Mouse (Mus musculus): ENCODE results near the gene Haus5. TPM values are rescaled to one million over a fixed set of nuclear protein-coding genes. Genes with fewer than 3 reads are reported as not detected.
A peak's percentile ranks its signal among the peaks of the same experiment; 100 is the strongest.

Gene Haus5
- total RNA-seq, 2 experiments from 2014 or later = 4.5 to 5.0 TPM

DNA sequence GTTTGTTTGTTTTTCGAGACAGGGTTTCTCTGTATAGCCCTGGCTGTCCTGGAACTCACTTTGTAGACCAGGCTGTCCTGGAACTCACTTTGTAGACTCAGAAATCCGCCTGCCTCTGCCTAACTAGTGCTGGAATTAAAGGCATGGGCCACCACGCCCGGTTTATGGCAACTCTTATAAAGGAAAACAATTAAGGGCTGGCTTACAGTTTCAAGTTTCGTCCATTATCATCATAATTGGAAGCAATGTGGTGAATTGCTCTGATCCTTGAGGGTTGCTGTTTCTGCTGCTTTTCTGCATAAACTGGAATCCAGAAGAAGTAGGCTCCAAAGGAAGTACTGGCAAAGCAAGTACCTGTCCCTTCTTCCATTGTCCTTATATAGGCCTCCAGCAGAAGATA lies 38.1 kb downstream of the Haus5 start:
- no peak for DNase-seq (ENCODE audit: low spot score in 2 of 2)

DNA sequence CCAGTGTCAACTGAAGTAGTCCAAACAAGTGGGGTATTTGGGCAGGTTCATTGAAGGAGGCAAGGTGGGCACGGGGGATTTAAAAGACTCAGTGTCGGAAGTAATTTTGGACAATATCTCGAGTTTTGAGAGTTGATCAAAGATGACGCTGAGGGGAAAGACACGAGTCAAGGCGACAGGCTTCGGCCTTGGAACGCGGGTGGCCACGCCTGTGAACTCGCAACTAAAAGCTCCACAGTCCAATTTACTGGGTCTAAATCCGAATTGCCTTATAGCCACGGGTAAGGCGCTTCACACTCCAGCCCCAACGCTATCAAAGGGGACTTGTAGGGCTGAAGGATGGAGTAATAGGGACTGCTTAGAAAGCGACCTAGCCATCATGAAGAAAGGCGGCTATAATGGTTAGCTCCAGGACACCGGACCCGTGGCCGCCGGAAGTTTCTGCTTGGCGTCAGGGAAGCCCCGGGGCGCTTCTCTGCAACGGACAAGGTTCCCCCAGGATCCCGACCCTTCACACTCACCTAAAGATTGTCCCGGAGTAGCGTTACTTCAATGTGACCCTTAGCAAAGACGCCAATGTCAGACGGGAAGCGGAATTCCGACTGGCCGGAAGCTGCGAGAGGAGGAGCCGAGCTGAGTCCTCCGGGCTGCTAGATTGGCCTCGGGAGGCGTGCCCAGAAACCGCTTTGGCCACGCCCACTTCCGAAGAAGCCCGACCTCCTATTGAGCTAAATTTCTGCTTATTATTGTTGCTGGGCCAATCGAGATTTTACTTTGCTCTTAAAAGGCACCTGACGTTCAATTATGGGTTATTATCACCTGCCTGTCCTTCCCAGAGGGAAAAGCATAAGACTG lies 39.0 kb downstream of the Haus5 start, which contains the start of gene Cox6b1:
Gene Cox6b1 (minus strand): TSS at position 622 of the 855 bp plus-strand sequence.
- DNase-seq (ENCODE audit: low spot score in 2 of 2) = peak; percentile 84 to 87

DNA sequence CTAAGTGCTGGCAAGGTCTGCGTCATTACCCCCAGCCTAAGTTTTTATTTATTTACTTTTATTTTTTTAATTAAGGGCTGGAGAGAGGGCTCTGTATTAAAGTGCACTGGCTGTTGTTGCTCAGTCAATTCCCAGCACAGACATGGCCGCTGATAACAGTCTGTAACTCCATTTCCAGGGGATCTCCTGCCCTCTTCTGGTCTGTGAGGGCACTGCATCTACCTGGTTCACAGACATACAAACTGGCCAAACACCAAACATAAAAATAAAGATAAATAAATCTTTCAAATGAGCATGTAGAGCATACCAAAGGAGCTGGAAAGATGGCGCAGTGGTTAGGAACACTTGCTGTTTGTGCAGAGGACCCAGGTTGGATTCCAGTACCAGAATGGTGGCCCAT lies 45.6 kb downstream of the Haus5 start:
- DNase-seq (ENCODE audit: low spot score in 2 of 2) = no peak

DNA sequence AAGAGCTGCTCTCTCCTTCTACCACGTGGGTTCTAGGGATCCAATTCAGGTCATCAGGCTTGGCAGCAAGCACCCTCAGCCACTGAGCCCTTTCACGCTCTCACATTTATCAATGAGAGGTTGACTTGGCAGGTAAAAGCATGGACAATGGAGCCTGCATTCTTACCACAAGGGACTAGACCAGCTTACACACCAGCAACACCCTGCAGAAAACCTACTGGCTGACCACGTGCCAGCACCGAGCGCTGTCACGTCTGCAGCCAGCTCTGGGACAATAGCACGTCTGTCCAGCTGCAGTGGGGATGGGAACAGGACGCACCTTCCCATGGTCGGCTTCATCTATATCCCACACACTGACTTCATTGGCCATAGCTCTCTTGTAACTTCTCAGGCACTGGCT lies 46.1 kb downstream of the Haus5 start:
- DNase-seq (ENCODE audit: low spot score in 2 of 2) = no peak

DNA sequence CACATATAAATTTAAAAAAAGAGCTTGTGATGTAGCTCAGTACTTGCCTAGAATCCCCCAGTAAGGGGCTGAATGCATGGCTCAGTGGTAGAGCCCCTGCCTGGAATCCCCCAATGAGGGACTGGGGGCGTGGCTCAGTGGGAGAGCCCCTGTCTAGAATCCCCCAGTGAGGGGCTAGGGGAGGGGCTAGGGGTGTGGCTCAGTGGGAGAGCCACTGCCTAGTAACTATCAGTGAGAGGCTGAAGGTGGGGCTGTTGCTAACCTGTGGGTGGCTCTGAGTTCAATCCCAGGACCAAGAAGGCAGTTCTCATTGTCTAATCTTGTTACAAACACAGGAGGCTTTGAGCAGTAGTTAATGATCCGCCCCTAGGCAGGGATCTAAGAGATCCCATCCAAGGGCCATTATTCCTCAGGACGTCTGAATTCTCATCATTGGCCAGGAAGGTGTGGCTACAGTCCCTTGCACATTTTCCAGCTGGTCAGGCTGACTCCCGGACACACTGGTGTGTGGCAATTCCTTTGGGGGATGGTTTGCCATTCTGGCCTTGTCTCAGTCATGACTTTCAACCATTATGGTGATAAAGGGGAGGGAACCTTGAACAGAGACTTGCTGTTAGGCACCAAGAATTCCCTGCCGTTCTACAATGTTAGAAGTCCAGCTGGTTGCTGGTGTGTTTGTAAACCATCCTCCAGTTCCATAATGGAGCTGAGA lies 49.6 kb downstream of the Haus5 start:
- no peak for DNase-seq (ENCODE audit: low spot score in 2 of 2)

DNA sequence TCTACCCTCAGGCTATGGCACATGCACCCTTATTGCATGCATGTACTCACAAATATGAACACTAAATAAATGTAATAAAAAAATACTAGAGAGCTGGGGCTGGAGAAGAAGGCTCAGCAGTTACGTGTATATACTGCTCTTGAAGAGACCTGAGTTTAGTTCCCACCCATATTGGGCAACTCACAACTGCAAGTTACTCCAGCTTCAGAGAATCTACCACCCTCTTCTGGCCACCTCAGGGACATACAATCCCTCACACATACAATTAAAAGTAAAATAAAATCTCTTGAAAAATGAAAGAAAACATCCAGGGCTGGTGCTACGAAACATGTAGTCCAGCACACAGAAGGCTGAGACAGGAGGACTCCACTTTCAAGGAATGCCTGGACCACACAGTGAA lies 50.3 kb downstream of the Haus5 start:
- no peak for DNase-seq (ENCODE audit: low spot score in 2 of 2)

DNA sequence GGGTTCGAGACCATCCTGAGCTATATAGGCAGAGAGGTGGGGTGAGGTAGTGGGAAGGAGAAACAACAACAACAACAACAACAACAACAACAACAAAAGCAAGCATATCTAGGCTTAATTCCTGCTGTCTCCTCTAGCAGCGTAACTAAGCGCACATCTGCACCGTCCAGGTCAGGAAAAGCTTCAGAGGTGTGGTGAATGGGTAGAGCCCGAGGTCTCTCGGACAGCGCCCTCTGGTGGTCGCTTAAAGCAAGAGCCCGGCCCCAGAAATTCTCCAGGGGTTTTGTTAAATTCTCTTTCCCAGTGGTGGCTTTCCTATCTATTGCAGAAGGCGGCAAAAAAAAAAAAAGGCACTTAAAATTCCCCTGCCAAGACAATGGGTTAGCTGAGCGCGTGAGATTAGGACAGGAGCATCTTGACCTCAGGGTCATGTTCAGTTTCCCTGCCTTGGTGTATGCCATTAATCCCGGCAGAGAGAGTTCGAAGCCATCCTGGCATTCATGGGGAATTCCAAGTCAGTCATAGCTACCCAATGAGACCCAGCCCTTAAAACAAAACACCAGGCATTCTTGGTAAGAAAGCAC lies 51.2 kb downstream of the Haus5 start:
- peak; percentile 36 to 46 for DNase-seq (ENCODE audit: low spot score in 2 of 2)

DNA sequence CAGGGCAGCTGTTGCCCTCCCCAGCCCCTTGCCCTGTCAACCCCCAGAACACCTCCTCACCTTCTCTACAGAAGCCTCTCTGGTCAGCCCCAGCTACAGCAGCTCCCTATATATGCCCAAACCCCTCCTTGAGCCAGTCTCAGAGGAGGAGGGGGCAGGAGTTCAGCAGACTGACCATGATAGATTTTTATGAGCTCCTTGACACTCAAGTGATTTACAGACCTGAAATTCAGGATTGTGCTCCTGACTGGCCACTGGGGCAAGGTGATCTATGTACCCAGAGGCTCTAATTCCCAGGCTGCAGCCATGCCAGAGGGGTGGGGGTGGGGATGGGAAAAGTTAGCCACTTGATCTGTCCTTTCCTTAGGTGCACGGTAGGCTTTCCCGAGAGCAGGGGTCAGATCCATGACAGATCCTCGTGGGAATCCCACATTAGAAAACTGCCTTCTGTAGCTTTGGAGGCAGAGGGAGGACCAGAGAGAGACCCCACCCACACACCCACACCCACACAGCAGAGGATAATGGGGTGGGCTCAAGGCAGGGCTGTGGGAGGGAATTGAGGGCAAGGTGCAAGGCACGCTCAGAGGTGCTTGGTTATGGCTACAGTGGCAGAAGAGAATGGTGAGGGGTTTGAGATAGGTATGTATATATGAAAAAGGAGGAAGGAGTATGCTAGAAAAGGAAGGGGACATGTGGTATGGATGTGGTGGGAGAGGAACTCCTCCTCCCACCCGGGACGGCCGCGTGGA lies 52.0 kb downstream of the Haus5 start, which contains the start of gene Upk1a:
Gene Upk1a (minus strand): TSS at position 194 of the 749 bp plus-strand sequence.
- DNase-seq (ENCODE audit: low spot score in 2 of 2) = no peak

DNA sequence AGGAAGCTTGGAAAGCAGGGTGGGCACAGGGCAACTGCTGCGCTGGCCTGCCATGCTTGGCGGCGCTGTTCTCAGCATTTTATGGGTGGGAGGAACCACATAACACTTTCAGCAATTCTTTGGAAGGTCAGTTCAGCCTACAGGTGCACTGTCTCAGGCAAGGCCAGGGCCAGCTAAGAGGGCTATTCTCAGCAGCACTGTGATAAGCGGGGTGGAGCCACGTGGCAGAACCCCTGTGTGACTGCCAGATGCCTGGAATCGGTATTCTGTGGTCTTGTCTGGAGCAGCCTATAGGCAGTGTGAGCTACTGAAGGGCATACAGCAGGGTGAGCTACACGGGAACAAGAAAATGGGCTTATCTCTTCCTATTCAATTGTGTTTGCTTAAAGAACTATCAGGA lies 54.8 kb downstream of the Haus5 start:
- DNase-seq (ENCODE audit: low spot score in 2 of 2) = no peak

DNA sequence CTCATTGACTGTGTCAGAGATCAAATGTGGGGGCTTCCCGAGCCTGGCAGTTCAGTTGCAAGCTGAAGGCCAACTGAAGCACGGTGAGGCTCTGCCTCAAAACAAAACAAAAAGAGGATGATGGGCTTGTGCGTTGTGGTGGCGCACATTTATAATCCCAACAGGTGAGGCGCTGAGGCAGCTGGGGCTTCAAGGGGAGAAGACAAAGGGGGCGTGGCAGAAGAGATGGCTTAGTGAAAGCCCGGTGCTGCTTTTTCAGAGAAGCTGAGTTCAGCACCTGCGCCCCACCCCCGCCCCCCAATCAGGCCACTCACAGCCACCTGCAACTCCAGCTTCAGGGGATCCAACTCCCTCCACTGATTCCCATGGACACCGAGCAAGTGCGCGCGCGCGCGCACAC lies 56.3 kb downstream of the Haus5 start:
- DNase-seq (ENCODE audit: low spot score in 2 of 2) = no peak

DNA sequence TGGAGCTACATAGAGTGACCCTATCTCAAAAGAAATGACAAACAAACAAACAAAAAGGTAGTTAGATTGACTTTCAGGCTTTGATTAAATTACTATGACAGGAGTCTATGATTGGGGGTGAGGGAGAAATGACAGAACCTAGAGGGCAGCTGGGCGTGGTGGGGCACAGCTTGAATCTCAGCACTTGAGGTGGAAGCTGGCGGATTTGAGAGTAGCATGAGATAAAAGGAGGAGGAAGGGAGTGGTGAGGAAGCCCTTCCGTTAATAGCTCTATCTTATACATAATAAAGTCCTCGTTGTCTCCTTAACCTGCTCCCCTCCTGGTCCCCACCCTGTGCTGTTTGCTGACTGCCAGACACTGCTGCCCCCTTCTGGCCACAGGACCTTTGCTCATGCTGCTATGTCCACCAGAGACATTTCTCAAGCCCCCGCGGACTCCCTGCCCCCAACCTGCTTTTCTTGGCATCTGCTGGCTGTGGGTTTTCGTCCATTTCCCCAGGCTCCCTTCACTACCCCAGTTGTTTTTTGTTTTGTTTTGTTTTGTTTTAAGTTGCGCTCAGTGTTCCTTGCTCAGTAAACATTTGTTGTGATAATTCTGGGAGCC lies 57.0 kb downstream of the Haus5 start:
- DNase-seq (ENCODE audit: low spot score in 2 of 2) = no peak

DNA sequence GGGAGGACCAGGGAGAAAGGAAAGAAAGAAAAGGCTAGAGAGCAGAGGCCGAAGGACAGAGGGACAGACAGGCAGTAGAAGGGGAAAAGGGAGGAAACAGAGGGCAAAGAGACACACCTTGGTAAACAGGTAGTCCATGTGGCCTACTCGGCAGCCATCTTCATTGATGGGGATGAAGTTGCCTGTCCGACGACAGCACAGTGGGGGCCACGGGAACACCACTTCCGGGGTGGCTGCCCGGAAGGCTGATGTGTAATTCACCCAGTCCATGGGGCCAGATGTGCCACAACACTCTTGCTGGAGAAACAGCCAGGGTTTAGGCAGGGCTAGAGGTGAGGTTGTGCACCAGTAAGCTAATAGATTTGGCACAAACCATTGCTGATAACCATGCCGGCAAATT lies 59.9 kb downstream of the Haus5 start:
- no peak for DNase-seq (ENCODE audit: low spot score in 2 of 2)

DNA sequence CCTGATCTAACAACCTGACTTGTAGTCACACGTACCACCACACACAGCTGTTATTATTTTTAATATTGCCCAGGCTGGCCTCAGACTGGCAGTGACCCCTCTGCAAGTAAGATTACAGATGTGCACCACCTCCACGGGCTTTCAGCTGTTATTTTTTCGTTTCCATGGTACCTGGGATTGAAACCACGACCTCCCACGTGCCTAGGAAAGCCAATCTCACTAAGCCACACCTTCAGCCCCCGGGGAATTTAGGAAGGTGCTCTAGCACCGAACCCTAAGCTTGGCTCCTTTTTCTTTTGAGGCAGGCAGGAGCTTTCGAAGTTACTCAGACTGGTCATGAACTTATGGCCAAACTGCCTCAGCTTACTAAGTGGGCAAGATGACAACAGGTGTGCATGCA lies 60.4 kb downstream of the Haus5 start:
- DNase-seq (ENCODE audit: low spot score in 2 of 2) = no peak

Other genes starting within 250 kb of the Haus5 start
- gene Hcst, start 245.1 kb downstream of the Haus5 start, total RNA-seq (2021) = not detected
- 1 to 10 TPM; 3.7 to 3.8 TPM for gene Nfkbid, start 243.3 kb downstream of the Haus5 start, total RNA-seq (2021)
- 100 to 1,000 TPM; 981 to 987 TPM for gene Aplp1, start 219.5 kb downstream of the Haus5 start, total RNA-seq (2021)
- 10 to 100 TPM in 1 of 2 experiments, 1 to 10 TPM in 1; 8.5 to 15.5 TPM for gene Kirrel2, start 207.3 kb downstream of the Haus5 start, total RNA-seq (2021)
- gene Nphs1, start 206.7 kb downstream of the Haus5 start, total RNA-seq (2021) = 1 to 10 TPM; 1.2 to 1.3 TPM
- not detected for gene Prodh2, start 171.4 kb downstream of the Haus5 start, total RNA-seq (2021)
- gene Arhgap33, start 129.9 kb downstream of the Haus5 start, total RNA-seq (2021) = 100 to 1,000 TPM; 160 to 163 TPM
- 1 to 10 TPM; 6.2 to 6.6 TPM for gene Hspb6, start 112.8 kb downstream of the Haus5 start, total RNA-seq (2021)
- gene Proser3, start 112.7 kb downstream of the Haus5 start, total RNA-seq (2021) = 1 to 10 TPM; 4.9 to 5.9 TPM
- gene Lin37, start 105.2 kb downstream of the Haus5 start, total RNA-seq (2021) = 10 to 100 TPM; 34.1 to 43.4 TPM
- 10 to 100 TPM; 57.4 to 62.5 TPM for gene U2af1l4, start 101.7 kb downstream of the Haus5 start, total RNA-seq (2021)
- gene Gm49396, start 101.7 kb downstream of the Haus5 start, total RNA-seq (2021) = 1 to 10 TPM; 4.7 to 5.3 TPM
- 10 to 100 TPM; 77.0 to 84.1 TPM for gene Psenen, start 101.4 kb downstream of the Haus5 start, total RNA-seq (2021)
- gene Igflr1, start 99.6 kb downstream of the Haus5 start, total RNA-seq (2021) = 1 to 10 TPM; 2.1 to 3.7 TPM
- gene Kmt2b, start 76.3 kb downstream of the Haus5 start, total RNA-seq (2021) = 10 to 100 TPM; 46.1 to 54.4 TPM
- not detected for gene Zbtb32, start 66.1 kb downstream of the Haus5 start, total RNA-seq (2021)
- gene Upk1a, start 52.1 kb downstream of the Haus5 start, total RNA-seq (2021) = under 1 TPM in 1 of 2 experiments, not detected in 1; 0.52 TPM
- 100 to 1,000 TPM; 793 to 817 TPM for gene Cox6b1, start 38.8 kb downstream of the Haus5 start, total RNA-seq (2021)
- not detected for gene Etv2, start 29.1 kb downstream of the Haus5 start, total RNA-seq (2021)
- 10 to 100 TPM; 70.4 to 75.5 TPM for gene Rbm42, start 14.7 kb downstream of the Haus5 start, total RNA-seq (2021)
- not detected for gene Pmis2, start 6.6 kb upstream of the Haus5 start, total RNA-seq (2021)
- gene 2200002J24Rik, start 33.9 kb upstream of the Haus5 start, total RNA-seq (2021) = not detected
- gene Atp4a, start 47.2 kb upstream of the Haus5 start, total RNA-seq (2021) = 1 to 10 TPM in 1 of 2 experiments, under 1 TPM in 1; 0.79 to 1.4 TPM
- gene Tmem147, start 64.5 kb upstream of the Haus5 start, total RNA-seq (2021) = 100 to 1,000 TPM; 127 to 143 TPM
- gene Gapdhs, start 78.7 kb upstream of the Haus5 start, total RNA-seq (2021) = not detected
- 10 to 100 TPM in 1 of 2 experiments, 1 to 10 TPM in 1; 6.8 to 10.7 TPM for gene Sbsn, start 86.5 kb upstream of the Haus5 start, total RNA-seq (2021)
- gene Dmkn, start 98.8 kb upstream of the Haus5 start, total RNA-seq (2021) = 1 to 10 TPM; 1.3 to 2.2 TPM
- gene Krtdap, start 122.9 kb upstream of the Haus5 start, total RNA-seq (2021) = not detected
- not detected for gene Ffar2, start 158.8 kb upstream of the Haus5 start, total RNA-seq (2021)
- under 1 TPM; 0.24 to 0.32 TPM for gene Ffar3, start 191.2 kb upstream of the Haus5 start, total RNA-seq (2021)
- gene Ffar1, start 196.6 kb upstream of the Haus5 start, total RNA-seq (2021) = not detected
- gene Cd22, start 215.3 kb upstream of the Haus5 start, total RNA-seq (2021) = not detected
- gene Mag, start 249.9 kb upstream of the Haus5 start, total RNA-seq (2021) = 100 to 1,000 TPM; 306 to 317 TPM

Data from layer of hippocampus, postnatal 14 days (tissue).